Mouse (Mus musculus): ENCODE measurements at regions not wholly inside any gene's neighbourhood (a gene's known extent, or its start where the extent isn't known, plus 50 kb on each side); places are given as distances from the start of the nearest gene placed in this dataset.
A peak's percentile ranks its signal among the peaks of the same experiment; 100 is the strongest.
"Not testable (repeated sequence)": the region's sequence is repeated elsewhere in the genome, so short reads cannot be mapped to it uniquely, and the experiment has no call there.

DNA sequence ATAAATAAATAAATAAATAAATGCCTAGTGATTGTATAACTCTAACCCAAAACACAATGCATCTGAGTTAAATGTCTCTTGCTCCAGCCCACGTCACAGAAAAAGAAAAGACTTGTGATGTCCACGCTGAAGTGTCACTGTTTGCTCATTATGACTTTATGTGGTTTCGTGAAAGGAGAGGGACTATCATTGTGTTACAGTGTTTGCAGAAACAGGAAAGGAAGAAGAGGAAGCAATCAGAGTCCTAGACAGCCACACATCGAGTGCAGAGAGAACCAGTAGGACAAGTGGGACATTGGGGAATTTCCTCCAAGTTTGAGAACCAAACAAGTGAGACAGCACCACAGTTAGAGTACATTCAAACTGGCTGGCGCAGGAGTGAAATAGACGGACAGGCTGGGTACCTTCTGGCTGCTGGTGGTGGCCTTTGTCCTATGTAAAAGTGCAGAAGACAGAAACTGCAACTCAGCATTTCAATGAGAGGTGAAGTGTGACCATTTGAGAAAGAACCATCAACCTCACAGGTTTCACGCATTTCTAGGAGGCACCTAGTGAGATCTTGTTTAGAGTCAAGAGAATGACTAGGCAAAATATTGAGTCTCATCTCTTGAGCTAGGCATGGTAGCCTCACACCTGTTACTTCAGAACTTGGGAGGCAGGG lies 59.6 kb downstream of the Fasl start:
- no peak for ATAC-seq (ENCODE audit: insufficient number of reproducible peaks, low FRiP score)
- Histone ChIP-seq H3K9ac (no peak overlapping the region), H3K9me3 (replicated peaks) (no peaks in the 10 kb centered on the region), H3K27me3 (replicated peaks) (no peaks in the 10 kb centered on the region), H3K4me2 (no peak overlapping the region), H3K4me3 (no peak overlapping the region), H3K4me1 (replicated peaks) (no peaks in the 10 kb centered on the region), H3K27ac (ENCODE audit: poor library complexity, severe bottlenecking) (no peak overlapping the region), H3K36me3 (no peaks in the 10 kb centered on the region)
- WGBS, result 78% methylated on average over 7 of the region's 7 CpGs

DNA sequence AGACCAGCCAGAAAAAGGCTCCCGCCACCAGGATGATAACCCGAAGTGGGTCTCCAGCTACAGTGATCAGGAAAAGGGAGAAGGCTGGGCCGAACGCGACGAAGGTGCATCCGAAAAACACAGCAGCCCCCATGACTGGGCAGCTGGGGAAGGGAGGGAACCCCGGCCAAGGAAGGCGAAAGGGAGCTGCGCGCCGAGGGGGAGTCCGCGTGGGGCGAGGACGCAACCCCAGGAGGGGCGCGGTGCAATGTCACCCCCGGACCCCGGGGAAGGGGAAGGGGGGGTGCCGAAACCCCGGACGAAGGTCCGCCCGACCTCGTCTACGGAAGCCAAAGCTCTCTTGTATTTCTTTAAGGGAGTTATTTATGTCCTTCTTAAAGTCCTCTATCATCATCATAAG lies 60.9 kb downstream of the Fasl start:
- ATAC-seq (ENCODE audit: insufficient number of reproducible peaks, low FRiP score), result peak; percentile 33; the same call in 1 of the 2 replicates
- H3K27ac ChIP-seq (ENCODE audit: poor library complexity, severe bottlenecking); H3K4me1 ChIP-seq (replicated peaks); H3K36me3 ChIP-seq; H3K27me3 ChIP-seq (replicated peaks); H3K9me3 ChIP-seq (replicated peaks); H3K4me3 ChIP-seq; H3K4me2 ChIP-seq; H3K9ac ChIP-seq: not testable (repeated sequence)
- WGBS, result 94% methylated on average over 17 of the region's 27 CpGs

DNA sequence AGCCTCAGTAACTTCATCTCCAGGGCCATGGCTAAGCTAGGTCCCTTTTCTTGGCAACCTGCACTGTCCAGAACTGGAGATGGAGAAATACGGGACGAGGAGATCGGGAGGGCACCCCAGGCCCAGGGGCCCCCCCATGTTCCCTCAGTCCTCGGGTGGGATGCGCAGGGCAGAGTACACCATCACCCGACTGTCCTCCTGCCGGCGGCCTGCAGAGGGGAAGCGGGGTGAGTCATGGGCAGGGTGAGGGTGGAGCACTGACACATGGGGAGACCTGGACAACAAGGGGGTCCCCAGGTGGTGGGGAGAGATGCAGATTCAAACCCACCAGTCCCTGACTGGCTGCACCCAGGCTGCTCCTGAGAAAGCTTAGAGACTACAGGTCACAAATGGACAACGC lies 62.2 kb downstream of the Fasl start:
- not testable (repeated sequence) for H3K27me3 ChIP-seq (replicated peaks); H3K4me1 ChIP-seq (replicated peaks); H3K4me3 ChIP-seq; H3K9me3 ChIP-seq (replicated peaks); H3K36me3 ChIP-seq; H3K4me2 ChIP-seq; H3K9ac ChIP-seq; H3K27ac ChIP-seq (ENCODE audit: poor library complexity, severe bottlenecking)
- peak; percentile 22; the same call in 1 of the 2 replicates for ATAC-seq (ENCODE audit: insufficient number of reproducible peaks, low FRiP score)
- WGBS, result 90% methylated on average over 1 of the region's 10 CpGs

DNA sequence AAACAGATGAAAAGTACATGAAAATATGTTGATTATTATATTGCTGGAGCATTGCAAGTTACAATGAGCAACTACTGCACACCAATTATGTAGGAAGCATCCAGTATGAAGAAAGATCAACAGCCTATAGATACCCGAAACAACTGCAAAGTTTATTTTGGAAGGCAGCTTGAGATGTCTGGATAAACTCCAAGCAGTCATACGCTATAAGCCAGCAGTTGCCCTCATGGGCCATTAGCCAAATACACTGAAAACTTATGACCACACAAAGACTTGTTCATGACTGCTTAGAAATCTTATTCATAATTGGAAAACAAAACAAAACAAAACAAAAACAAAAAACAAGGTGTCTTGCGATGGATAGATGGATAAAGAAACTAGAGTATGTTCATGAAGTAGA lies 68.4 kb downstream of the Fasl start:
- Histone ChIP-seq H3K4me3 (no peak overlapping the region), H3K9ac (no peak overlapping the region), H3K27ac (ENCODE audit: poor library complexity, severe bottlenecking) (no peak overlapping the region), H3K4me1 (replicated peaks) (peaks cover 15% of the 10 kb centered on the region), H3K36me3 (no peaks in the 10 kb centered on the region), H3K4me2 (no peak overlapping the region), H3K27me3 (replicated peaks) (no peaks in the 10 kb centered on the region), H3K9me3 (replicated peaks) (no peaks in the 10 kb centered on the region)
- no peak for ATAC-seq (ENCODE audit: insufficient number of reproducible peaks, low FRiP score)
- WGBS, result 64% methylated on average over 3 of the region's 3 CpGs

DNA sequence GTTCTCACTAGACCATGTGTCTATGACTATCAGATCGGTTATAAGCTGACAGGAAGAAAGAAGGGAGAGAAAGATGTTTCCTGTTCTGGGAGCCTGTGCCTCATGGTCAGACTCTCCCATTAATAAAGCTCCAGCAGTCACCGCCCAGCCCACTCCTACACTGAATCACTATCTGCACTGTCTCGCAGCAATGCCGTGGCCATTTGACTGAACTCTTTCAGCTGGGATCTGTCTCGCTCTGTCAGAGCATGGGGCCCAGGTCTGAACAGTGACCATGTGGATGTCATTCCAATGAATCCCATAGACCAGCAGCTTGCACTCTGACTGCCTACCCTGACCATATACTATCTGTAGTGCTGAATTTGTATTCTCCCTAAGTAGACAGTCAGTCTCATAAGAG lies 70.0 kb downstream of the Fasl start:
- Histone ChIP-seq H3K4me2 (peak overlapping the region; percentile 8; the same call in 1 of the 2 replicates), H3K27ac (ENCODE audit: poor library complexity, severe bottlenecking) (no peak overlapping the region), H3K27me3 (replicated peaks) (no peaks in the 10 kb centered on the region), H3K9me3 (replicated peaks) (no peaks in the 10 kb centered on the region), H3K36me3 (no peaks in the 10 kb centered on the region), H3K4me3 (no peak overlapping the region), H3K9ac (no peak overlapping the region), H3K4me1 (replicated peaks) (peaks cover 20% of the 10 kb centered on the region)
- WGBS, result 13% methylated on average over 5 of the region's 5 CpGs
- ATAC-seq (ENCODE audit: insufficient number of reproducible peaks, low FRiP score), result peak; percentile 83

DNA sequence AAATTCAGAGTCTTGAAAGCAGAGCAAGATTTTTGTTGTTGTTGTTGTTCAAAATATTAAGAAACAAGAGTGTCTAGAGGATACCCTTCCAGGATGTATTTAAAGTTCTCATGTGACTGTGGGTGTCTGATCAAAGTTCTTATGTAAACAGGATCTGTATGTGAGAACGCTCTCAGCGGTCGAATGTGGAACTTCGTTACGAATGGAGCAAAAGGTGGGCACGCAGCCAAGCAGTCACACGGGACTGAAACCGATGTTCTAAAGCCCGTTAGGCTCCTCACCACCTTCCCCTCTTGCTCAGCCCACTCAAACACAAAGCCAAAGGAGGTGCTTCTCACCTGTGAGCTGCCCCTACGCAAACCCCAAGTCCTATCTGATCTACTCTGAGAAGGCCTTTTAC lies 75.4 kb downstream of the Fasl start:
- no peaks in the 10 kb centered on the region for H3K36me3 ChIP-seq
- no peak overlapping the region for H3K4me3 ChIP-seq
- H3K27ac ChIP-seq (ENCODE audit: poor library complexity, severe bottlenecking), result no peak overlapping the region
- no peaks in the 10 kb centered on the region for H3K27me3 ChIP-seq (replicated peaks)
- peak overlapping the region; percentile 53 for H3K4me2 ChIP-seq
- 0 out of 2 replicates have a peak, but pooled peaks have one; percentile 33 for ATAC-seq (ENCODE audit: insufficient number of reproducible peaks, low FRiP score)
- peaks cover 18% of the 10 kb centered on the region for H3K4me1 ChIP-seq (replicated peaks)
- no peaks in the 10 kb centered on the region for H3K9me3 ChIP-seq (replicated peaks)
- no peak overlapping the region for H3K9ac ChIP-seq
- 34% methylated on average over 10 of the region's 10 CpGs for WGBS

DNA sequence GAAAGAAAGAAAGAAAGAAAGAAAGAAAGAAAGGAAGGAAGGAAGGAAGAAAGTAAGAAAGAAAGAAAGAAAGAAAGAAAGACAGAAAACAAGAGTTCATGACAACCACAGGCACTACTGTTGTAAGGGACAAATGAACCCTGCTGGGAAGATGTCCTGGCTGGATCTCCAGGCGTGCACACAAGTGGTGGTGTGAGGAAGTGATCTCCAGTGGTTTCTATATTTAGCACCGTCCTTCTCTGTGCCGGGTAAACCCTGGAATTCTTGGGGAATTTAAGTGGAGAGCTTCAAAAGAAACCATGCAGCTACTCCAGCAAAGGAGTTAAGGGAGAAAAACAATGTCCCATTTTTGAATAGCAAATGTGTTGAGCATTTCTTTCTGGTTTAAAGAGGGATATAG lies 76.0 kb downstream of the Fasl start:
- H3K4me3 ChIP-seq, result no peak overlapping the region
- peak overlapping the region; percentile 59 for H3K27ac ChIP-seq (ENCODE audit: poor library complexity, severe bottlenecking)
- ATAC-seq (ENCODE audit: insufficient number of reproducible peaks, low FRiP score), result no peak
- H3K9me3 ChIP-seq (replicated peaks), result no peaks in the 10 kb centered on the region
- H3K9ac ChIP-seq, result no peak overlapping the region
- H3K27me3 ChIP-seq (replicated peaks), result no peaks in the 10 kb centered on the region
- WGBS, result under 1% methylated on average over 3 of the region's 3 CpGs
- peaks cover 11% of the 10 kb centered on the region for H3K4me1 ChIP-seq (replicated peaks)
- 0 out of 2 replicates have a peak overlapping the region, but pooled peaks have one; percentile 23 for H3K4me2 ChIP-seq
- H3K36me3 ChIP-seq, result no peaks in the 10 kb centered on the region

DNA sequence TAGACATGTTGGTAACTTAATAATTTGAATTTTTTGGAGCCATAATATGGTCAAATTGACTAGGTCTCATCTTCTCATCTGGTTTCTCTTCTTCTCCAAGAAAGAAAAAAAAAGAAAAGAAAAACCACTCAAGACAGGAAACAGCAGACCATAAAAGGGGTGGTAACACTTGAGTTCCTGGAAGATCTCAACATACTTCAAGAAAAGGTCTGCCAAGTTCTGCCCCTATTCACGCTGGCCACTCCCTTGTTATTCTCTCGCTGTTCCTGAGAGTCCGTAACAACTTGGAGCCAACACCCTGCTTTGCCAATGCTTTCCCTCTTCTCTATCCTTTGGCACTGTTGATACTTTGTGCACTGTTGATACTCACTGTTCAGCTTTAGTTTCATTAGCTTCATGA lies 81.2 kb downstream of the Fasl start:
- no peak for ATAC-seq (ENCODE audit: insufficient number of reproducible peaks, low FRiP score)
- no peaks in the 10 kb centered on the region for H3K36me3 ChIP-seq
- H3K27ac ChIP-seq (ENCODE audit: poor library complexity, severe bottlenecking), result no peak overlapping the region
- H3K4me2 ChIP-seq, result no peak overlapping the region
- no peaks in the 10 kb centered on the region for H3K9me3 ChIP-seq (replicated peaks)
- no peak overlapping the region for H3K9ac ChIP-seq
- 73% methylated on average over 3 of the region's 3 CpGs for WGBS
- H3K4me1 ChIP-seq (replicated peaks), result no peaks in the 10 kb centered on the region
- H3K27me3 ChIP-seq (replicated peaks), result no peaks in the 10 kb centered on the region
- no peak overlapping the region for H3K4me3 ChIP-seq

DNA sequence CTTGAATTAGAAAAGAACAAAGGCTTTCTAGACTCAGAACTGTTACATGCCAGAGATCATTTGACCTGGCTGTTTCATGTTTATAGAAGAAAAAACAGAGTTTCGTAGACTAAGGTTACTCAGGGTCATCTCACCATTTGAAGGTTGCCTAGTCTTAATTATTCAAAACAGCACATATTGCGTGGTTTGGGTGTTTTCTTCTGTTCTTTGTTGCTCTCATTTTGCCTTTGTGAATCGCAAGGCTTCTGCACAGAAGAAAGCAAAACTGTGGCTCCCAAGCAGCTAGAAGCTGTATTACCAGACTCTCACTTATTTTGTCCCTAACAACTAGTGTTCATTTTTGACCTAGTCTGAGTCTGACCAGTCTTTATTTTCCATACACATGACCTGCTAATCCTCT lies 83.3 kb downstream of the Fasl start:
- no peaks in the 10 kb centered on the region for H3K4me1 ChIP-seq (replicated peaks)
- 79% methylated on average over 3 of the region's 3 CpGs for WGBS
- H3K9ac ChIP-seq, result no peak overlapping the region
- H3K4me2 ChIP-seq, result no peak overlapping the region
- no peak for ATAC-seq (ENCODE audit: insufficient number of reproducible peaks, low FRiP score)
- H3K27me3 ChIP-seq (replicated peaks), result no peaks in the 10 kb centered on the region
- H3K9me3 ChIP-seq (replicated peaks), result no peaks in the 10 kb centered on the region
- H3K36me3 ChIP-seq, result no peaks in the 10 kb centered on the region
- H3K4me3 ChIP-seq, result no peak overlapping the region
- H3K27ac ChIP-seq (ENCODE audit: poor library complexity, severe bottlenecking), result no peak overlapping the region

DNA sequence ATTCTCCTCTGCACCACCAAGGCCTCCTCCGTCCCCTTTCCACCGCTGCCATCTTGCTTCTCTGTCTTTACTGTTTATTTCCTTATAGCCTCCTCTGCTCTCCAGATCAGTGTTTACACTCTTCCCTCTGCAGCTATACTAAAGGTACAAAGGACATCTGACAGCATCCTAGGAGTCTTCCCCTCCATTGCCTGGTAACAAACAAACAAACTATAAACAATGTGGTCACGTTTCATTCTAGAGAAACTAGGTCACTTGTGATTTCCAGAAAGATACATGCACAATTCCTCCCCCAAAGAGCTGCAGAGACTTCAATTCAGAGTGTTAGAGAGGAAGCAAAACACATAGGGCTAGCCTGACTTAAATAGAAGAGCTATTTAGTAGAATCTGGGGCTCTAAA lies 83.8 kb downstream of the Fasl start:
- Histone ChIP-seq H3K4me3 (no peak overlapping the region), H3K4me1 (replicated peaks) (no peaks in the 10 kb centered on the region), H3K36me3 (no peaks in the 10 kb centered on the region), H3K9ac (no peak overlapping the region), H3K27me3 (replicated peaks) (no peaks in the 10 kb centered on the region), H3K27ac (ENCODE audit: poor library complexity, severe bottlenecking) (no peak overlapping the region), H3K9me3 (replicated peaks) (no peaks in the 10 kb centered on the region), H3K4me2 (no peak overlapping the region)
- no peak for ATAC-seq (ENCODE audit: insufficient number of reproducible peaks, low FRiP score)
- 66% methylated on average over 3 of the region's 3 CpGs for WGBS

DNA sequence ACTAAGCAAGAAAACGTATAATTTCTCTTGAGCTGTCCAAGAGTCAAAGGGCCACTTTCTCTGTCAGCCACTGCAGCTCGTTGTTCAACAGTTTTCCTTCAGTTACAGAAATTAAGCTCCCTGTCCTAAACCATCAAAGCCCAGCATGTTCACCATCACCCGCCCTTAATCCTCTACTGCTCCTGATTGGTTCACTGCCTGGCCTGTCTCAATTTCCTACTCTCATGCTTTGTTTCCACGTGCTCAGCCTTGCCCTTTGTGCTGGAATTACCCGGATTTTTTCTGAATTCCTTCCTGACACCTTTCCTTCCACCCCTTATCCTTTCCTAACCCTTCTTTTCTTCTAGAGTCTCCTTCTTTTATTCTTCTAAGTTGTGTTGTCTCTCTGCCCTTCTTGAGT lies 92.4 kb downstream of the Fasl start:
- no peaks in the 10 kb centered on the region for H3K36me3 ChIP-seq
- no peak overlapping the region for H3K9ac ChIP-seq
- H3K4me2 ChIP-seq, result no peak overlapping the region
- H3K27me3 ChIP-seq (replicated peaks), result no peaks in the 10 kb centered on the region
- WGBS, result 44% methylated on average over 5 of the region's 5 CpGs
- no peaks in the 10 kb centered on the region for H3K4me1 ChIP-seq (replicated peaks)
- no peak overlapping the region for H3K4me3 ChIP-seq
- no peak for ATAC-seq (ENCODE audit: insufficient number of reproducible peaks, low FRiP score)
- no peak overlapping the region for H3K27ac ChIP-seq (ENCODE audit: poor library complexity, severe bottlenecking)
- H3K9me3 ChIP-seq (replicated peaks), result no peaks in the 10 kb centered on the region

DNA sequence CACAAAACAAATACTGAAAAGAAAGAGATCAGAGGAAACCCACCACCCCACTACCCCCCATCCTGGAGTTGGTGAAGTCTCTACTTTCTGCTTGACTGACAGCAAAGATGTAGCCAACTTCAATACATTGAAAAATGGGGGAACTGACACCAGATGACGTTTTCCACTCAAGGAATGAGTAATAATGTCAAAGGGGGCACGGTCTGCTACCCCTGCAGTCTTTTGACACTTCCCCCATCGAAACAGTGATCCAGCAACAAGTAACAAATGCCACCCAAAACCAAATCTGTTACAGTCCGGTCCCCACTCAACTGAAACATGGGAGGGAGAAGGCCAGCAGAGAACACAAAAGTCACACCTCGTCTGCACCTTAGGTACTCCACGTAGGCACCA lies 94.5 kb downstream of the Fasl start:
- Histone ChIP-seq H3K4me2 (no peak overlapping the region), H3K27me3 (replicated peaks) (no peaks in the 10 kb centered on the region), H3K4me1 (replicated peaks) (no peaks in the 10 kb centered on the region), H3K36me3 (no peaks in the 10 kb centered on the region), H3K9me3 (replicated peaks) (no peaks in the 10 kb centered on the region), H3K4me3 (no peak overlapping the region), H3K27ac (ENCODE audit: poor library complexity, severe bottlenecking) (no peak overlapping the region), H3K9ac (no peak overlapping the region)
- no peak for ATAC-seq (ENCODE audit: insufficient number of reproducible peaks, low FRiP score)
- WGBS, result 74% methylated on average over 6 of the region's 6 CpGs

All from heart, embryonic 12.5 days (tissue).